11 mouse cellular contexts compared by ENCODE assay signal in the genomic region with DNA sequence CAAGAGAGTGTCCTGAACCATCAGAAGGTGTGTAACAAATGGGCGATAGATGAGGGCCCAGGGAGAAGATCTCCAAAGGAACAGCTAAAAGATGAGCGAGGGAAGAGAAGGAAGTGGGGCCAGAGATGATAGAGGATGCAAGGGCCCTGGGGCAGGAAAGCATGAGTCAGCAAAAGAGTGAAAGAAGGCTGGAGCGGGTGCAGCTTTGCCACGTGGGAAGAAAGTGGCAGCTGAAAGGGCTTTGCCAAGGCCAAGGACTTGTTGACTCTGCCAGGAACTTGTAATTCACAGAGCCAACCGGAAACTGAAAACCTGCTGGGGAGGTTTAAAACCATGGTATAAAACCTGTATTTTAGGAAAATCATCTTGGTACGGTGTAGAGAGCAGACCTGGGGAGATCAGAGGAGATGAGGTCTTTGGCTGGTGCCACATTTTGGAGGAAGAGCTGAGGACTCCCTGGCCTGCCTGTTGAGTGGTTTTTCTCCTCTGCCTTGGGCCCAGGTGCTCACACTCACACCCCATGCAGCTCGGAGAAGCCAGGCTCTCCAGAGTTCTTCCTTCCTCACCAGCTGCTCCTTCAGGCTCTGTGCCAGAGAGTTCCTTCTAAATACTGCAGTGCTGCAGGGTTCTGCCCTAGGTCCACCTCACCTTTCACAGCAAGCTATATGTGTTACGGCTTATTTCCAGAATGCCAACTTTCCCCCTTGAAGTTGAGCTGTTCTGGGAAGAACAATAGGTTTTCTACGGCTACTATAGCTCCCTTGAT. TPM values are rescaled to one million over a fixed set of nuclear protein-coding genes. Genes with fewer than 3 reads are reported as not detected.
DNase-seq lines count a peak whose midpoint lies in the region; ATAC-seq and TF ChIP-seq lines count a peak whose summit lies in the region.
"Had no signal": no experiment of that assay in that cellular context is flagged by ENCODE, and none has a peak within 500 bp of the region (broad histone marks: within the 10 kb centered on the region; RNA-seq: fewer than 3 reads in every experiment).

No protein-coding gene starts in this region.

- TF ChIP-seq EP300 in lung, postnatal 0 days (IDR thresholded peaks at IDR 0.05): no peak

- H3K4me2 ChIP-seq in embryonic facial prominence, embryonic 14.5 days (ENCODE audit: low read depth, low read length): no peak overlapping the region
- no peak overlapping the region for H3K4me2 ChIP-seq in lung, postnatal 0 days (replicated peaks; ENCODE audit: low read depth, low read length)
- H3K4me2 ChIP-seq in stomach, embryonic 15.5 days: no peak overlapping the region
- H3K4me2 ChIP-seq: embryonic facial prominence, embryonic 13.5 days; heart, embryonic 13.5 days had no signal

- WGBS in embryonic facial prominence, embryonic 14.5 days: 69% methylated on average over 9 of the region's 9 CpGs
- 82% methylated on average over 9 of the region's 9 CpGs for WGBS in embryonic facial prominence, embryonic 10.5 days
- 52% methylated on average over 9 of the region's 9 CpGs for WGBS in lung, postnatal 0 days
- 67% methylated on average over 9 of the region's 9 CpGs for whole genome bisulfite sequencing in stomach, embryonic 15.5 days

- no peak for TF ChIP-seq CTCF in lung, postnatal 0 days (IDR thresholded peaks at IDR 0.05)

- H3K9ac ChIP-seq in embryonic facial prominence, embryonic 14.5 days (ENCODE audit: low read depth, low read length): no peak overlapping the region
- H3K9ac ChIP-seq in lung, postnatal 0 days (replicated peaks; ENCODE audit: low read depth): no peak overlapping the region
- no peak overlapping the region for H3K9ac ChIP-seq in stomach, embryonic 15.5 days
- H3K9ac ChIP-seq: embryonic facial prominence, embryonic 13.5 days; heart, embryonic 13.5 days had no signal

- H3K9me3 ChIP-seq in embryonic facial prominence, embryonic 14.5 days (ENCODE audit: control insufficient read depth, low read length): no peaks in the 10 kb centered on the region
- H3K9me3 ChIP-seq in embryonic facial prominence, embryonic 10.5 days: no peaks in the 10 kb centered on the region
- no peaks in the 10 kb centered on the region for H3K9me3 ChIP-seq in lung, postnatal 0 days (ENCODE audit: low read length)
- no peaks in the 10 kb centered on the region for H3K9me3 ChIP-seq in stomach, embryonic 15.5 days
- H3K9me3 ChIP-seq: embryonic facial prominence, embryonic 13.5 days; heart, embryonic 13.5 days had no signal

- no peak for DNase-seq in embryonic facial prominence, embryonic 14.5 days (ENCODE audit: low spot score)
- DNase-seq in embryonic facial prominence, embryonic 10.5 days (ENCODE audit: low spot score): no peak
- DNase-seq in lung, postnatal 36 days: peak; percentile 33
- DNase-seq in lung, postnatal 0 days (ENCODE audit: low spot score): no peak
- DNase-seq in cerebellum, postnatal 36 days: peak; percentile 67 to 68
- DNase-seq in urinary bladder, postnatal 4 days (ENCODE audit: low spot score in 2 of 2): no peak
- DNase-seq in right cerebral cortex, adult 18-20 months: no peak
- DNase-seq: kidney, adult 9 months had no signal

- no peaks in the 10 kb centered on the region for H3K4me1 ChIP-seq in embryonic facial prominence, embryonic 14.5 days (ENCODE audit: control insufficient read depth, insufficient read depth, low read length)
- no peaks in the 10 kb centered on the region for H3K4me1 ChIP-seq in embryonic facial prominence, embryonic 10.5 days
- no peaks in the 10 kb centered on the region for H3K4me1 ChIP-seq in lung, postnatal 0 days (ENCODE audit: insufficient read depth, low read depth, low read length)
- H3K4me1 ChIP-seq in stomach, embryonic 15.5 days: no peaks in the 10 kb centered on the region; the same call in 1 of the 2 replicates
- H3K4me1 ChIP-seq: embryonic facial prominence, embryonic 13.5 days; heart, embryonic 13.5 days had no signal

- ATAC-seq in embryonic facial prominence, embryonic 14.5 days (ENCODE audit: low read depth): no peak
- ATAC-seq in lung, postnatal 0 days: no peak
- no peak for ATAC-seq in stomach, embryonic 15.5 days (ENCODE audit: insufficient read depth, low FRiP score, low read depth)

- 0 out of 2 replicates have a peak overlapping the region, but pooled peaks have one; percentile 23 for H3K27ac ChIP-seq in embryonic facial prominence, embryonic 14.5 days (replicated peaks; ENCODE audit: low read depth, low read length)
- no peak overlapping the region for H3K27ac ChIP-seq in embryonic facial prominence, embryonic 10.5 days (replicated peaks)
- H3K27ac ChIP-seq in lung, postnatal 0 days (ENCODE audit: low read length): no peak overlapping the region
- H3K27ac ChIP-seq in stomach, embryonic 15.5 days: 0 out of 2 replicates have a peak overlapping the region, but pooled peaks have one; percentile 21
- H3K27ac ChIP-seq: embryonic facial prominence, embryonic 13.5 days; heart, embryonic 13.5 days had no signal

- no peaks in the 10 kb centered on the region for H3K27me3 ChIP-seq in embryonic facial prominence, embryonic 14.5 days (replicated peaks; ENCODE audit: control insufficient read depth, insufficient read depth, low read length)
- no peaks in the 10 kb centered on the region for H3K27me3 ChIP-seq in embryonic facial prominence, embryonic 10.5 days (replicated peaks; ENCODE audit: low read depth, poor library complexity, severe bottlenecking)
- no peaks in the 10 kb centered on the region for H3K27me3 ChIP-seq in lung, postnatal 0 days (replicated peaks; ENCODE audit: insufficient read depth, low read length)
- H3K27me3 ChIP-seq in stomach, embryonic 15.5 days (replicated peaks): no peaks in the 10 kb centered on the region
- H3K27me3 ChIP-seq: embryonic facial prominence, embryonic 13.5 days had no signal

- H3K4me3 ChIP-seq in embryonic facial prominence, embryonic 14.5 days (ENCODE audit: low read depth, low read length): no peak overlapping the region
- no peak overlapping the region for H3K4me3 ChIP-seq in embryonic facial prominence, embryonic 10.5 days
- no peak overlapping the region for H3K4me3 ChIP-seq in lung, postnatal 0 days (ENCODE audit: low read depth, low read length)
- no peak overlapping the region for H3K4me3 ChIP-seq in stomach, embryonic 15.5 days (replicated peaks)
- H3K4me3 ChIP-seq: embryonic facial prominence, embryonic 13.5 days; heart, embryonic 13.5 days had no signal

- peaks cover 86% of the 10 kb centered on the region for H3K36me3 ChIP-seq in embryonic facial prominence, embryonic 14.5 days (ENCODE audit: control insufficient read depth, insufficient read depth, low read length)
- H3K36me3 ChIP-seq in embryonic facial prominence, embryonic 10.5 days (replicated peaks): peaks cover 50% of the 10 kb centered on the region
- H3K36me3 ChIP-seq in lung, postnatal 0 days (ENCODE audit: insufficient read depth, low read length): peaks cover 5% of the 10 kb centered on the region; the same call in 1 of the 2 replicates
- H3K36me3 ChIP-seq in stomach, embryonic 15.5 days: peaks cover 27% of the 10 kb centered on the region; the same call in 1 of the 2 replicates

RNA-seq across cellular contexts. Expression of a gene that starts 9.3 kb away (rescaled TPM):
- 18.1 and 21.4 TPM in 2 replicates for polyA plus RNA-seq in embryonic facial prominence, embryonic 14.5 days (2014; fragmentation: Nextera tagmentation; extraction: Ambion mirVana)
- 3.8 and 4.4 TPM in 2 replicates for polyA plus RNA-seq in embryonic facial prominence, embryonic 10.5 days (2016; fragmentation: Nextera tagmentation; extraction: Ambion mirVana)
- polyA plus RNA-seq in lung, postnatal 0 days (2015; fragmentation: Nextera tagmentation; extraction: Ambion mirVana): 10.9 and 14.3 TPM in 2 replicates
- polyA plus RNA-seq in stomach, embryonic 15.5 days (2015; fragmentation: Nextera tagmentation; extraction: Ambion mirVana): 14.7 and 15.4 TPM in 2 replicates

RNA-seq across cellular contexts. Expression of a gene that starts 54.6 kb away (rescaled TPM):
- polyA plus RNA-seq in embryonic facial prominence, embryonic 14.5 days (2014; fragmentation: Nextera tagmentation; extraction: Ambion mirVana): 89.3 and 95.0 TPM in 2 replicates
- polyA plus RNA-seq in embryonic facial prominence, embryonic 10.5 days (2016; fragmentation: Nextera tagmentation; extraction: Ambion mirVana): 88.7 and 88.8 TPM in 2 replicates
- polyA plus RNA-seq in lung, postnatal 0 days (2015; fragmentation: Nextera tagmentation; extraction: Ambion mirVana): 37.1 and 39.3 TPM in 2 replicates
- 73.5 and 84.9 TPM in 2 replicates for polyA plus RNA-seq in stomach, embryonic 15.5 days (2015; fragmentation: Nextera tagmentation; extraction: Ambion mirVana)

Comparison
In these comparisons a context has a peak if more than half of its experiments do, and no peak if none do; other contexts are left out.
1. DNase-seq: peak in lung, postnatal 36 days (single experiment) and cerebellum, postnatal 36 days (2 of 2); none in embryonic facial prominence, embryonic 14.5 days (single experiment), embryonic facial prominence, embryonic 10.5 days (single experiment), lung, postnatal 0 days (single experiment), urinary bladder, postnatal 4 days (0 of 2) and right cerebral cortex, adult 18-20 months (single experiment).
2. H3K27ac ChIP-seq: peak in embryonic facial prominence, embryonic 14.5 days (single experiment) and stomach, embryonic 15.5 days (single experiment); none in embryonic facial prominence, embryonic 10.5 days (single experiment) and lung, postnatal 0 days (single experiment).